Mouse (Mus musculus): ENCODE data around the gene Olfr1186.
"Not testable (repeated sequence)": the region's sequence is repeated elsewhere in the genome, so short reads cannot be mapped to it uniquely, and the experiment has no call there.

The Olfr1186 gene

DNA sequence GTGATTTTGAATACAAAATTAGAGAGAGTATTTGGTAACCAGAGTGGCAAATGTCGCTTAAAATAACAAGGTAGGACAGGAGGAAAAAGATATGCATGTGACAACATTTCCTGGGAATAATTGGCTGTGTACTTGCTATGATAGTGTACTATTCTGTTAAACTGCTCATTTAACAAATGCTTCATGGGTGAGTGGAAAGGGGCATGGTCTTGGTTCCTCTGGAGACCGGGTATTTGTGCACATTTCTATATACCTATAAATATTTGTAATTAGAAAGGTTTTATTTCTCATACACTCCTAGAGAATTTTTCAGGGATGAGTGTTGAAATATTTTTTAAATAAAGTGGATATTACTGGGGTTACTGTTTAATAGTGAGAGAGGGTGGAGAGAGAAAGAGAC is at the start of gene Olfr1186:
TSS of gene Olfr1186 (plus strand) at position 301 of the 400 bp plus-strand sequence.
- no peak for DNase-seq

DNA sequence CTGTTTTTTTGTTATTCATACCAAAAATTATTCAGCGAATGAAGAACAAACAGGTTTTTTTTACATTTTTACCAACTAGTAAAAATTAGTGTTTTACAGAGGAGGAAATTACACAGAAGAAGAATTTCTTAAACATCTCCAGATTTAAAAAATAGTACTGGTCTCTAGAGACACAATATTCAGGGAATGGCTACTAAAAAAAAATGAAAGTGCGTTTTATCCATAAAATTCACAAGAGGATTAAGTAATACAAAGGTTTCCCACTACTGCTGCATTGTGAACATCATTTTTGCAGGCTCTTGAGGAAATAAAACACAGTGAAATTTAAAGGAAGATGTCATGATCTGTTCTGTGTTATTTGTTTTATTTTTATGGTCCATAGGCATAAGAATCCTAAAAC is 35.1 kb upstream of the Olfr1186 start, which contains the start of gene Olfr1184:
TSS of gene Olfr1184 (plus strand) at position 301 of the 400 bp plus-strand sequence.
- DNase-seq: no peak

DNA sequence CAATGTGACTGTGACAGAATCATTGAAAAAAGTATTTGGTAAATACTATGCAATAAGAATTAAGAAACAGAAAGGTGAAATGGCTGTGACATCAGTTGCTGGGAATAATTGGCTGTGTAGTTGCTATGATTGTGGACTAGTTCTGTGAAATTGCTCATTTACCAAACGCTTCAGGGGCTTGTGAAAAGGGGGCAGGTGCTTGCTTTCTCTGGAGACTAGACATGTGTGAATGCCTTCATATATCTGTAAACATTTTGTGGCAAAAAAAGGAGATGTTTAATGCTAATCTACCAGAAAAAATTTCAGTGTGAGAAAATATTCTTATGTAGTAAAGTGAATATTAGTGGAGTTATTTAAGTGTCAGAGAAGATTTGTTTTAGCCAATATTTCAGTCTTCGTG is 25.3 kb upstream of the Olfr1186 start, which contains the start of gene Olfr1185-ps1:
TSS of gene Olfr1185-ps1 (plus strand) at position 301 of the 400 bp plus-strand sequence.
- DNase-seq: no peak

DNA sequence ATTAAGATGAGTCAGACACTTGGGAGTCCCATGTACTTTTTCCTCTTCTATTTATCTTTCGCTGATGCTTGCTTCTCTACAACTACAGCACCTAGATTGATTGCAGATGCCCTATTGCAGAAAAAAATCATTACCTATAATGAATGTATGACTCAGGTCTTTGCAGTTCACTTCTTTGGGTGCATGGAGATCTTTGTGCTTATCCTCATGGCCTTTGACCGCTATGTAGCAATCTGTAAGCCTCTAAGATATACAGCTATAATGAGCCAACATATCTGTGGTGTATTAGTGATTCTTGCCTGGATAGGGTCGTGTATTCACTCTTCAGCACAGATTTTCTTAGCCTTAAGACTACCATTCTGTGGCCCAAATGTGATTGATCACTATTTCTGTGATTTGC is 7.4 kb downstream of the Olfr1186 start:
- no peak for DNase-seq

DNA sequence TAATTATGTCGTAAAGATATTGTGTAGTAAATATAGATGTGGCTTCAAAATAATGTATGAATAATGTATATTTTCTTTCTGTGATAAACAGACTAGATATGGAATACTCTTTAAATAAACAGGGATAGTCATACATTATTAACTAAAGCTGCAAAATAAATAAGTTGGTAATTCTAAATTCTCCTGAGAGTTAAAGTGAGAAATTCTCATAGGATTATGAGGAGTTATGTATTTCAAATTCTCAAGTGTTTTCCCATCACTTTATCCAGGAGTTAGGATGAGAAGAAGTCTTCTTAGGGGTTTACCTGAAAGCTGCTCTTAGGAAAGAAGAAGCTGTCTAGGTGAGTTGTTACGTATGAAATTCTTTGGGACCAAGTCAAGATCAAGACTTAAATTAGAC is 38.3 kb downstream of the Olfr1186 start, which contains the start of gene Olfr1188:
TSS of gene Olfr1188 (plus strand) at position 301 of the 400 bp plus-strand sequence.
- DNase-seq: no peak

DNA sequence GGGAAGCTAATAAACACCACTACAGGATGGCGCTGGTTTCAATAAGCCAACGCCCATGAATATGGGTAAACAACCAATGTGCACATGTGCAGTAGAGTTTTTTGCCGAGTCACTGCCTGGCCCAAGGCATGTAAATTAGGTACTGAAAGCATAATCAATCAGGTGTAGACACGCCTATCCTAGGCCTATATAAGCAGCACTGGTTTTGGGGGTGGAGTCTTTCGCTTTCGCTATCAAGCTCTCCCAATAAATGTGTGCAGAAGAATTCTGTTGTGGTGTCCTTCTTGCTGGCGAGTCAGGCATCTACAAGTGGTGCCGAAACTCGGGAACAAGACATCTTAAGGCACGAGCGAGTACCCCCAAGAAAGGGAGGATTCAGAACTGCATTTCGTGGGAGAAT is 54.3 kb downstream of the Olfr1186 start:
- not testable (repeated sequence) for DNase-seq
